Mouse (Mus musculus) limb, embryonic 14.5 days (tissue): ENCODE data around the gene Tigit. TPM values are rescaled to one million over a fixed set of nuclear protein-coding genes. Genes with fewer than 3 reads are reported as not detected.

Source experiments
- ATAC-seq: fragments of 200-750 bp; cut with Nextera tagmentation; 2 replicates; pipeline ENCODE4 v1.8.0; 2017; ENCODE audit warnings: low read depth, moderate number of reproducible peaks, moderate TSS enrichment; ENCODE audit not compliant: low FRiP score
- DNase-seq: peaks from one replicate; pipeline ENCODE4 v3.0.0-alpha.2; 2015; ENCODE audit warnings: low spot score
- H3K27ac ChIP-seq: fragments of 300-500 bp; sonication (generic); replicated peaks from 2 replicates; pipeline ENCODE4 v1.5.1; 2014; ENCODE audit warnings: low read depth, mild to moderate bottlenecking, low read length, moderate library complexity, mixed read lengths
- H3K27me3 ChIP-seq: fragments of 300-500 bp; sonication (generic); 2 replicates; pipeline ENCODE4 v1.6.1; 2014; ENCODE audit warnings: low read length, mixed read lengths; ENCODE audit not compliant: control insufficient read depth, insufficient read depth
- H3K36me3 ChIP-seq: fragments of 300-500 bp; sonication (generic); 2 replicates; pipeline ENCODE4 v1.6.1; 2014; ENCODE audit warnings: mild to moderate bottlenecking, low read length, moderate library complexity, mixed read lengths; ENCODE audit not compliant: control insufficient read depth, insufficient read depth
- H3K4me1 ChIP-seq: fragments of 300-500 bp; sonication (generic); 2 replicates; pipeline ENCODE4 v1.6.1; 2014; ENCODE audit warnings: antibody characterized with exemption, low read length, mixed read lengths; ENCODE audit not compliant: control insufficient read depth, insufficient read depth
- H3K4me2 ChIP-seq: fragments of 300-500 bp; sonication (generic); replicated peaks from 2 replicates; pipeline ENCODE4 v1.6.1; 2014; ENCODE audit warnings: low read depth, mild to moderate bottlenecking, low read length, moderate library complexity; ENCODE audit not compliant: severe bottlenecking
- H3K4me3 ChIP-seq: fragments of 300-500 bp; sonication (generic); replicated peaks from 2 replicates; pipeline ENCODE4 v1.5.1; 2014; ENCODE audit warnings: low read length
- H3K9ac ChIP-seq: fragments of 300-500 bp; sonication (generic); 2 replicates; pipeline ENCODE4 v1.6.1; 2014; ENCODE audit warnings: mild to moderate bottlenecking, low read depth, low read length, moderate library complexity; ENCODE audit not compliant: severe bottlenecking
- H3K9me3 ChIP-seq: fragments of 300-500 bp; sonication (generic); 2 replicates; pipeline ENCODE4 v1.6.1; 2016; ENCODE audit warnings: low read length; ENCODE audit not compliant: control insufficient read depth
- POLR2A ChIP-seq: fragments of 200-500 bp; IDR thresholded peaks from 2 replicates; pipeline ENCODE4 v1.8.0; 2012; ENCODE audit warnings: inconsistent platforms, mild to moderate bottlenecking, moderate library complexity, borderline replicate concordance; ENCODE audit not compliant: insufficient read depth, insufficient read length; ENCODE audit errors: extremely low read depth
- WGBS: fragments of 180-500 bp; shearing (Covaris S2); extraction: QIAGEN DNeasy Blood & Tissue Kit; methylation state at CpG from one replicate; pipeline ENCODE4 v1.1.7; 2014; 5-methylcytosine and 5-hydroxymethylcytosine counted together
- polyA plus RNA-seq, 2 experiments: library from polyadenylated mRNA; depleted of rRNA in 1 of 2; stranded (reverse) in 1 of 2; unstranded in 1 of 2; fragments of >200 nt; fragmentation: Nextera tagmentation in 1 of 2; extraction: Ambion mirVana in 1 of 2; gene quantifications; 2 replicates each; pipeline versions ENCODE4 v1.2.1 to v1.2.3; 2012 to 2014

The Tigit gene
- polyA plus RNA-seq, 2 experiments = not detected

- no peak overlapping the region for H3K4me2 ChIP-seq
- no peaks in the 10 kb centered on the region for H3K27me3 ChIP-seq
- no peak overlapping the region for H3K9ac ChIP-seq
- 45% methylated on average over 6 of the region's 6 CpGs for WGBS
- H3K36me3 ChIP-seq = no peaks in the 10 kb centered on the region
- ATAC-seq (no peak), DNase-seq (no peak)
- H3K27ac ChIP-seq = no peak overlapping the region
- H3K9me3 ChIP-seq = no peaks in the 10 kb centered on the region
- H3K4me3 ChIP-seq = no peak overlapping the region
- H3K4me1 ChIP-seq = 0 out of 2 replicates have a peak, but pooled peaks cover 7% of the 10 kb centered on the region
- TF ChIP-seq POLR2A = no peak
Measured at GRCm38 (mm10) chr16:43619277-43619676, 44.7 kb downstream of the Tigit start.

- TF ChIP-seq POLR2A = no peak
- Histone ChIP-seq H3K36me3 (no peaks in the 10 kb centered on the region), H3K4me2 (no peak overlapping the region), H3K9me3 (no peaks in the 10 kb centered on the region), H3K27me3 (no peaks in the 10 kb centered on the region), H3K9ac (no peak overlapping the region), H3K4me3 (no peak overlapping the region), H3K4me1 (0 out of 2 replicates have a peak, but pooled peaks cover 7% of the 10 kb centered on the region), H3K27ac (no peak overlapping the region)
- DNase-seq (no peak), ATAC-seq (no peak)
- 89% methylated on average over 23 of the region's 23 CpGs for WGBS
Measured at GRCm38 (mm10) chr16:43618286-43618685, 45.7 kb downstream of the Tigit start.

- H3K9me3 ChIP-seq = no peaks in the 10 kb centered on the region
- no peak overlapping the region for H3K27ac ChIP-seq
- no peak overlapping the region for H3K9ac ChIP-seq
- 0 out of 2 replicates have a peak, but pooled peaks cover 7% of the 10 kb centered on the region for H3K4me1 ChIP-seq
- no peak overlapping the region for H3K4me3 ChIP-seq
- no peaks in the 10 kb centered on the region for H3K27me3 ChIP-seq
- ATAC-seq (no peak; the same call in 1 of the 2 replicates), DNase-seq (no peak)
- 47% methylated on average over 6 of the region's 6 CpGs for WGBS
- H3K4me2 ChIP-seq = no peak overlapping the region
- TF ChIP-seq POLR2A = no peak
- H3K36me3 ChIP-seq = no peaks in the 10 kb centered on the region
Measured at GRCm38 (mm10) chr16:43617346-43617745, 46.6 kb downstream of the Tigit start.

GRCm38 (mm10) chr16:43616348-43616747 is 47.6 kb downstream of the Tigit start:
- Histone ChIP-seq H3K27ac (no peak overlapping the region), H3K4me2 (no peak overlapping the region), H3K27me3 (no peaks in the 10 kb centered on the region), H3K9ac (no peak overlapping the region), H3K36me3 (no peaks in the 10 kb centered on the region), H3K4me1 (0 out of 2 replicates have a peak, but pooled peaks cover 7% of the 10 kb centered on the region), H3K9me3 (no peaks in the 10 kb centered on the region), H3K4me3 (no peak overlapping the region)
- TF ChIP-seq POLR2A = no peak
- DNase-seq = no peak
- 61% methylated on average over 4 of the region's 4 CpGs for WGBS
- no peak for ATAC-seq

- Histone ChIP-seq H3K4me2 (no peak overlapping the region), H3K4me3 (no peak overlapping the region), H3K27me3 (no peaks in the 10 kb centered on the region), H3K27ac (no peak overlapping the region), H3K36me3 (peaks cover 8% of the 10 kb centered on the region; the same call in 1 of the 2 replicates), H3K9me3 (no peaks in the 10 kb centered on the region), H3K9ac (no peak overlapping the region), H3K4me1 (0 out of 2 replicates have a peak, but pooled peaks cover under 1% of the 10 kb centered on the region)
- ATAC-seq = no peak
- DNase-seq = no peak
- 91% methylated on average over 10 of the region's 10 CpGs for WGBS
- no peak for TF ChIP-seq POLR2A
Measured at GRCm38 (mm10) chr16:43610375-43610774, 53.6 kb downstream of the Tigit start.

- DNase-seq (no peak), ATAC-seq (no peak)
- Histone ChIP-seq H3K4me2 (no peak overlapping the region), H3K4me1 (peaks cover 8% of the 10 kb centered on the region; the same call in 1 of the 2 replicates), H3K27ac (no peak overlapping the region), H3K9ac (no peak overlapping the region), H3K9me3 (no peaks in the 10 kb centered on the region), H3K4me3 (no peak overlapping the region), H3K27me3 (no peaks in the 10 kb centered on the region), H3K36me3 (peaks cover 8% of the 10 kb centered on the region; the same call in 1 of the 2 replicates)
- no peak for TF ChIP-seq POLR2A
Measured at GRCm38 (mm10) chr16:43608066-43608465, 55.9 kb downstream of the Tigit start.
